Mouse (Mus musculus): Measurements from ENCODE around the gene Rgs5. TPM values are rescaled to one million over a fixed set of nuclear protein-coding genes. Genes with fewer than 3 reads are reported as not detected.

The Rgs5 gene
- polyA plus RNA-seq, 1 experiment = not detected

- no peak for TF ChIP-seq GATA1 (IDR thresholded peaks at IDR 0.05; ENCODE audit: low read length)
These were observed 38.2 kb downstream of the Rgs5 start for GRCm38 (mm10) chr1:169693537-169693936.

DNA sequence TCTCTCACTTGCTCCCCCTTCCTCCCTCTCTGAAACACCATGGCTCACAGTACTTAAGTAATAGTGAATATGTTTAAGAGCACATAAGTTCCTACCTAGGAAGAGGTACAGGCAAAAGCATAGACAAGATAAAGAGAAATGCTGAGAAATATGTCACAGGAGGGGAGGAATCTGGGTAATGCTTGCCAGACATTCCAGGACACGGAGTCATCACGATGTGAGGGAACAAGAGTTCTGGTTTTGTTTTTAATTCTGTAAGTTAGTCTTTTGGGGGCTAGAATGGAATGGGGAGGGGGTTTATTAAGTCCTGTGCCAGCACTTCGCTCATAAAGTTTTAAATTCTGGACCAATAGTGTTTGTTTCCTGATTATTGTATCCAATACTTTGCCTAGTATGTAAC lies 40.1 kb downstream of the Rgs5 start:
- TF ChIP-seq GATA1 (IDR thresholded peaks at IDR 0.05; ENCODE audit: low read length) = no peak

DNA sequence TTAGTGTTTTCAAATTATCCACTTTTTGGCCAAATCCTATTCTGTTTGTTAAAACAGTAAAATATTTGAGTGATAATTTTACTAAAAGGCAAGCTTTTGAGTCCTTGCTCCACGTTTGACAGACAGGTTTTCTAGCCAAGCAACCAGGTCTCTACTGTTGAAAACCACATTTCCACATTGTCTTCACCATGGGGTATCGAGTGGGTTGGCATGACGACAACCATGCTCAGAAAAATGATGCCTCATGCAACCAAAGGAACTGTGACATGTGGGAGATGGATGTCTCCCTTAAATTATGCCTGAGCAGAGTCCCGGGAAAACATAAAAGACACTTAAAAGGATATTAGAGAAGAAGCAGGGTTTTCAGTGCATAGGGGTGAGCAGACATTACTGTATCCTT lies 41.9 kb downstream of the Rgs5 start:
- no peak for TF ChIP-seq GATA1 (IDR thresholded peaks at IDR 0.05; ENCODE audit: low read length)

GRCm38 (mm10) chr1:169699184-169699583 lies 43.9 kb downstream of the Rgs5 start:
- no peak for TF ChIP-seq GATA1 (IDR thresholded peaks at IDR 0.05; ENCODE audit: low read length)

DNA sequence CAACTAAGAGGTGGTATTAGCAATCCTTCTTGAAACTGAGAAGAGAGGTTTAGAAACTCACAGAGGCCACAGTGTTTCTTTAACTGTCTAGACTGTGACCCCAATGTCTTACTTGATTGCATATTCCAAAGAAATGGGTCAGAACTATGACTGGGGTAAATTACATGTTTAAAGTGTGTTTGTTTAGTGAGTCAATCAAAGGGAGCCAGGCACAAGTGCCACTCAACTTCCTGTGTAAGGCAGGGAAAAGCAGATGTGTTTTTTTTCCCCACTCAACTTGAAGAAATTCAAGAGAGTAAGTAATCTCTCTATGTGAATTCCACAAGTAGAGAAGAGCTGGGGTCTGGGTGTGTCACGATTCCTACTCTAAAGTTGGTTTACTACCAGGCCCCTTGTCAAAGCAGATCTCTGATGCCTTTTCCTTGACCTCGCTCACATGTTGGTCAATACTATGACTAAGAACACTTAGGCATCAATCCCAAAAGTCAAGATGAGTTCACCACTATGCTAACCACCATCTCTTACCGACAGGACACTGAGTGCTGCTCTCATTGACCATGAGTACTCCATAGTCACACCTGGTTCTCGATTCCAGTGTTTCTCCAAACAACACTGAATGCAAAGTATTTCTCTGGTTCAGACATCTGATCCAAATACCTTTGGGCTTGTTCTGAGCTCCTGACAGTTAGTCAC lies 49.2 kb downstream of the Rgs5 start:
- no peak for TF ChIP-seq GATA1 (IDR thresholded peaks at IDR 0.05; ENCODE audit: low read length)

DNA sequence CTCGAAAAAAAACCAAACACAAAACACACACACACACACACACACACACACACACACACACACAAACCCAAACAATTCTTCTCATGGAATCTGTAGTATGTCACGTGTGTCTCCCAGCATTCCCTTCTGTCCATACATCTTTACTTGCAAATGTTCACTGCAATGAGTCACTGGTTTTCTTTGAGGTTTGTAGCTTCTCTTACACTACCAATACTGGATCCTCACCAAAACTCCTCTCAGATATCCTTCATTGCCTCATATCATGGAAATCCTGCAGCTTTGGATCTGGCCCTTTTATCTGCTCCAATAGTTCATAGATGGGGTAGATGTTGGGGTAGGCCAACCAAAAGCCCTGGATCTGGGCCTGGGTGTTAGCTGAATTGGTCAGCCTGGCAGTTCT lies 66.5 kb downstream of the Rgs5 start:
- TF ChIP-seq GATA1 (IDR thresholded peaks at IDR 0.05; ENCODE audit: low read length) = no peak

GRCm38 (mm10) chr1:169726319-169726718 lies 71.0 kb downstream of the Rgs5 start:
- TF ChIP-seq GATA1 (IDR thresholded peaks at IDR 0.05; ENCODE audit: low read length) = no peak

DNA sequence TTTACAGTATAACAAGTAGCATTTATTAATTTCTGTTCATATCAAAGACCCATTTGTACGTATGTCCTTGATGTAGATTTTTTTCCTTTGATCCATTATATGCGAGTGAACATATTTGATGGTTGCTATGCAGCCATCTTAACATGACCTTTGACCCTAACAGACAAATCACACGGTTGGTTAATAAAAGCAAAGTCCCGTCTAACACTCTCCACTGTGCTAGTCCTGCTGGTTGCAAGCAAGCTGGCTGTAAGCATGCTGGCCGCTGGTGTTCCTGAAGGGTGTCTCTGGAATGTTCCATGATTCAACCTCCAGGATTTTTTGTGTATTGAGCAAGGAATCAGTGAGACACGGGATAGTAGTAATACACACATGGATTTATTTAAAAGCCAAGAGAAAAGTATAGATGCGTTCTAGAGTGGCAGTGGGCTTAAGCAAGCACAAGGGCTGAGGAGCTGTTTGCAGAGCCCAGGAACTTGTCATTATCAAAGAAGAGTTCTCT lies 75.3 kb downstream of the Rgs5 start:
- TF ChIP-seq GATA1 (IDR thresholded peaks at IDR 0.05; ENCODE audit: low read length) = no peak

DNA sequence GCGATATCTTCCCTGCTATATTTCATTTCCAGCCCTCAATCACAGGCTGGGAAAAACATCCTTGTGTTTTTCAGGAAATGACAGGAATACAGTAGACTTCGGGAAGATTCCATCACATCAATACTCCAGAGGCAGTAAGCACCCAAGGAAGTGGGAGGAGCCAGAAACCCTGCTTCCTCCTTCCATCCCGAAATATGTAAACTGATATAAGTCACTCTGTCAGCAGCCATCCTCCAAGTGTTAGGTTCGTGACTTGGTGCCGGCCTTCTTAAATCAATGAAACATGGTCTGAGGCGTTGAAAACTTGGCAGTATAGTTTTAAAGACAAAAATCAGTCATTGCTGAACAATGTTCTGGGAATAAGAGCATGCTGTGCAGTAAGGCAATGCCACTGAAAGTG lies 80.8 kb downstream of the Rgs5 start:
- no peak for TF ChIP-seq GATA1 (IDR thresholded peaks at IDR 0.05; ENCODE audit: low read length)

- no peak for TF ChIP-seq GATA1 (IDR thresholded peaks at IDR 0.05; ENCODE audit: low read length)
These were observed 81.9 kb downstream of the Rgs5 start for GRCm38 (mm10) chr1:169737231-169737630.

DNA sequence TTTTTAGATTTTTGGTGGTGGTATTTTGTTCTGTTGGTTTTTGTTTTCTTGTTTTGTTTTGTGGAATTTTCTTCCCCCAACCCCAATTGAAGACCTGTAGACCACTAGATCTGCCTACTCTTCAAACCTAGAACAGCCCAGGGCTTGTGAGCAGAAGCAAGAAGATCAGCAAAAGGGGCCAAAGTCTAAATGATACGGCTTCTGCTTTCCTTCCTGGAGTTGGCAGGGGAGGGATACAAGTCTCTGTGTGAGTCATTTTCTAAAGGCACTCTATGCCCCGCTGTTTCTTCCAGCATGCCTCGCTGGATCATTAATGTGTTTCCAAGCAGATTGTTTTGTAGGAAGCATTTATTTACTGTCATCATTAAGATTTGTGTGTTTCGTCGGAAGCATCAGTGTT lies 85.8 kb downstream of the Rgs5 start:
- no peak for TF ChIP-seq GATA1 (IDR thresholded peaks at IDR 0.05; ENCODE audit: low read length)

Other genes with a start within 250 kb of the Rgs5 start
- gene Nuf2, start 124.0 kb upstream of the Rgs5 start, polyA plus RNA-seq (2012) = 1.1 and 2.0 TPM in 2 replicates
- not detected in 2 replicates for gene Rgs4, start 92.1 kb downstream of the Rgs5 start, polyA plus RNA-seq (2012)